Comparison of ENCODE assay signal across 9 mouse cellular contexts in the genomic region with DNA sequence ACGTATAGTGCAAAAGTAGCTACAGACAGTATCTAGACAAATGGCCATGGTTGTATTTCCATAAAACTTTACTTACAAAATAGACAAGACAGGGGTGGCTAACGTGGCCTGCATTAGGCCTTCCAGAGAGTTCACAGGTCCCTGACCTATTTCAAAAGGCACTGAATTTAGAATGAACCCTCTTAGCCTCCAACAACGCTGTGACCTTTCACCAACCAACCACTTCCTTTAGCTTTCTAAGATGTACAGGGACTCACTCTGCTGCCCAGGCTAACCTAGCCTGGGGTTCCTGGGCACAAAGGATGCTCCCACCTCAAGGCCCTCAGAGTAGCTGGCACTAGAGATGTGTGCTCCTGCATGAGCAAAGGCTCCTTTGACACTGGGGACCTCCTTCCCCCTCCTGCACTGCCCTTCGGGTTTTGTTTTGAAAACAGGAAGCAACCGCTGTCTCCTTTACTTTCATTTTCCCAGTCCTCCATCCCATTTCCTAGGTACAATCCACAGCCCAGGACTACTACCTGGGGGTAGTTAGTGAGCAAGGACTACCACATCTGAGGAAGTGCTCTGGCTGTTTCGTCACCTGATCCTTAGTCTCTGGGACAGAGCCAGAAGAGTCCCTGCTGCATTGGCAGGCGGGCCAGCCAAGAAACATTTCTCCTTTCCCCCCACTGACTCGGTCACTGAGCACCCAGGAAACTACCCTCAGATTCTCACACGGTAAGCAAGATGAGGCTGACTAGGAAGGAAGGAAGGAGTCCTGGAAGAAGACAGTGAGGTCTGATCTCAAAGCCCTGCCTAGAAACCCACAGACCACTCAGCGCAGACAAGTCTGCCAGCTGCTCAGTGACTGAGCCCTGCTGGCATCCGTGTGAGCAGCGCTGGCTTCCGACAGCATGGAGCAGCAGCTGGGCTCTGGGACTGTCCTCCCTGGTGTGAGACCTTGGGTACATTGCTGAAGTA. TPM values are rescaled to one million over a fixed set of nuclear protein-coding genes. Genes with fewer than 3 reads are reported as not detected.
A peak's percentile ranks its signal among the peaks of the same experiment; 100 is the strongest.
DNase-seq lines count a peak whose midpoint lies in the region; ATAC-seq and TF ChIP-seq lines count a peak whose summit lies in the region.
"Had no signal": no experiment of that assay in that cellular context is flagged by ENCODE, and none has a peak within 500 bp of the region (broad histone marks: within the 10 kb centered on the region; RNA-seq: fewer than 3 reads in every experiment).

No protein-coding gene starts in this region.

- DNase-seq in cerebellum, postnatal 14 days, result peak; percentile 26
- DNase-seq in cerebellum, adult 11 months, result no peak
- no peak for DNase-seq in testis, postnatal 10 days (ENCODE audit: low spot score)
- DNase-seq in spleen, adult 2 months (ENCODE audit: low read depth in 1 of 2, low spot score in 2 of 2), result peak; percentile 19 to 27
- no peak for DNase-seq in urinary bladder, postnatal 4 days (ENCODE audit: low spot score in 2 of 2)

- no peaks in the 10 kb centered on the region for H3K36me3 ChIP-seq in testis, adult 2 months (ENCODE audit: control insufficient read depth, insufficient read depth, low read length)
- H3K36me3 ChIP-seq in heart, embryonic 11.5 days (ENCODE audit: control insufficient read depth, insufficient read depth, low read length), result no peaks in the 10 kb centered on the region
- no peaks in the 10 kb centered on the region for H3K36me3 ChIP-seq in liver, embryonic 12.5 days
- H3K36me3 ChIP-seq in spleen, adult 2 months (ENCODE audit: control insufficient read depth, insufficient read depth, low read length), result no peaks in the 10 kb centered on the region

- H3K4me1 ChIP-seq in testis, adult 2 months (ENCODE audit: control insufficient read depth, insufficient read depth, low read length), result peaks cover 5% of the 10 kb centered on the region
- peaks cover 7% of the 10 kb centered on the region; the same call in 1 of the 2 replicates for H3K4me1 ChIP-seq in heart, embryonic 11.5 days (ENCODE audit: control insufficient read depth, insufficient read depth, low read length)
- peaks cover 27% of the 10 kb centered on the region for H3K4me1 ChIP-seq in liver, embryonic 12.5 days
- peaks cover 11% of the 10 kb centered on the region; the same call in 1 of the 2 replicates for H3K4me1 ChIP-seq in spleen, adult 2 months (ENCODE audit: control insufficient read depth, insufficient read depth, insufficient read length)

- no peak for ATAC-seq in heart, embryonic 11.5 days (replicated peaks; ENCODE audit: insufficient number of reproducible peaks, low FRiP score, low TSS enrichment)
- ATAC-seq in liver, embryonic 12.5 days, result peak; percentile 59
- ATAC-seq: Patski had no signal

- peak overlapping the region; percentile 50 for H3K27ac ChIP-seq in testis, adult 2 months (ENCODE audit: control insufficient read depth, insufficient read depth, low read depth, low read length)
- H3K27ac ChIP-seq in heart, embryonic 11.5 days (ENCODE audit: low read depth, low read length), result no peak overlapping the region
- H3K27ac ChIP-seq in liver, embryonic 12.5 days, result peak overlapping the region; percentile 28; the same call in 1 of the 2 replicates
- peak overlapping the region; percentile 81 for H3K27ac ChIP-seq in spleen, adult 2 months (ENCODE audit: insufficient read depth, low read length)

- peak overlapping the region; percentile 43 for H3K9ac ChIP-seq in heart, embryonic 11.5 days (ENCODE audit: low read depth, low read length)
- peak overlapping the region; percentile 64 for H3K9ac ChIP-seq in liver, embryonic 12.5 days

- TF ChIP-seq POLR2A in testis, adult 2 months (IDR thresholded peaks at IDR 0.05; ENCODE audit: control insufficient read depth, low read depth, low read length), result no peak
- TF ChIP-seq POLR2A in spleen, adult 2 months (IDR thresholded peaks at IDR 0.05; ENCODE audit: low read depth, low read length), result no peak; the same call in 1 of the 2 replicates

- 40% methylated on average over 13 of the region's 13 CpGs for WGBS in heart, embryonic 11.5 days (ENCODE audit: insufficient replicate concordance)
- WGBS in liver, embryonic 12.5 days (ENCODE audit: insufficient replicate concordance), result 19% methylated on average over 13 of the region's 13 CpGs
- WGBS in spleen, adult 2 months, result 6% methylated on average over 13 of the region's 13 CpGs

- TF ChIP-seq CTCF in testis, adult 2 months (IDR thresholded peaks at IDR 0.05; ENCODE audit: control insufficient read depth, insufficient read depth, insufficient replicate concordance, low read depth, low read length), result no peak
- no peak for TF ChIP-seq CTCF in spleen, adult 2 months (IDR thresholded peaks at IDR 0.05; ENCODE audit: extremely low read depth, insufficient read depth, insufficient read length, insufficient replicate concordance)

- no peaks in the 10 kb centered on the region for H3K9me3 ChIP-seq in heart, embryonic 11.5 days (replicated peaks; ENCODE audit: control insufficient read depth, low read length)
- H3K9me3 ChIP-seq in liver, embryonic 12.5 days (replicated peaks), result no peaks in the 10 kb centered on the region

- H3K27me3 ChIP-seq in testis, adult 2 months (ENCODE audit: control insufficient read depth, insufficient read depth, low read length), result no peaks in the 10 kb centered on the region
- H3K27me3 ChIP-seq in heart, embryonic 11.5 days (ENCODE audit: control insufficient read depth, insufficient read depth, low read length), result no peaks in the 10 kb centered on the region
- H3K27me3 ChIP-seq in liver, embryonic 12.5 days (replicated peaks), result no peaks in the 10 kb centered on the region
- no peaks in the 10 kb centered on the region for H3K27me3 ChIP-seq in spleen, adult 2 months (ENCODE audit: control insufficient read depth, insufficient read depth, low read length)
- H3K27me3 ChIP-seq: Patski had no signal

- H3K4me2 ChIP-seq in heart, embryonic 11.5 days, result peak overlapping the region; percentile 48
- peak overlapping the region; percentile 70 for H3K4me2 ChIP-seq in liver, embryonic 12.5 days

- H3K4me3 ChIP-seq in testis, adult 2 months (ENCODE audit: control insufficient read depth, low read depth, low read length), result no peak overlapping the region
- no peak overlapping the region for H3K4me3 ChIP-seq in heart, embryonic 11.5 days (ENCODE audit: low read depth, low read length)
- H3K4me3 ChIP-seq in liver, embryonic 12.5 days, result peak overlapping the region; percentile 54
- H3K4me3 ChIP-seq in spleen, adult 2 months (ENCODE audit: extremely low read depth, insufficient read depth, insufficient read length), result peak overlapping the region; percentile 53

RNA-seq across cellular contexts. Expression of gene Ttc39b, which starts 8.9 kb away (rescaled TPM):
- 4.9 and 6.6 TPM in 2 replicates for polyA plus RNA-seq in testis, adult 2 months (2012; rRNA removed)
- polyA plus RNA-seq in heart, embryonic 11.5 days (2014; fragmentation: Nextera tagmentation; extraction: Ambion mirVana), result 2.3 and 2.9 TPM in 2 replicates
- polyA plus RNA-seq in liver, embryonic 12.5 days (2016; fragmentation: Nextera tagmentation; extraction: Ambion mirVana), result 4.2 and 4.3 TPM in 2 replicates
- polyA plus RNA-seq in spleen, adult 2 months (2012; rRNA removed), result 4.0 and 4.1 TPM in 2 replicates

Comparison
In these comparisons a context has a peak if more than half of its experiments do, and no peak if none do; other contexts are left out.
1. DNase-seq: peak in cerebellum, postnatal 14 days (2 of 2) and spleen, adult 2 months (2 of 2); none in cerebellum, adult 11 months (single experiment), testis, postnatal 10 days (single experiment) and urinary bladder, postnatal 4 days (0 of 2).
2. H3K4me3 ChIP-seq: peak in liver, embryonic 12.5 days (single experiment) and spleen, adult 2 months (single experiment); none in testis, adult 2 months (single experiment) and heart, embryonic 11.5 days (single experiment).